Mouse (Mus musculus): ENCODE data around the gene Qtrt1. TPM values are rescaled to one million over a fixed set of nuclear protein-coding genes. Genes with fewer than 3 reads are reported as not detected.
A peak's percentile ranks its signal among the peaks of the same experiment; 100 is the strongest.

Gene Qtrt1
- polyA plus RNA-seq, 1 experiment from 2014 or later, result 31.7 TPM

DNA sequence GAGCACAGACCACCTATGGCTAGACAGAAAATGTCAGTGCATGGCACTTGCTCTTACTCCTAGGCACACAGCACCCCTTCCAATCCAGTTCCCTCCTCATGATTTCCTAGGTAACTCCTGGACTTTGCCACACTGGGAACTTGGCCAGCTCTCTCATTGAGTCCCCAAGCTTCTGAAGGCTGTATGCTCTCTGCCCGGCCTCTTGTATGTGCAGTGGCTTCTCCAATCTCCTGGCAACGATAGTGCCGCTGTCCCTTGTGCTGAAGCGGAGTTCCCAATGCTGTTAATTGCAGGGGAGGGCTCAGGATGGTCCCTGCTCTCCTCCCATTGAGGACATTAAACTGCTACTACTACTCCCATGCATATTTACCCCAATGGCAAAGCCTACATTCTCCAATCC is 3.7 kb upstream of the Qtrt1 start:
- no peak for ATAC-seq (replicated peaks; ENCODE audit: insufficient number of reproducible peaks, low FRiP score, low TSS enrichment)

DNA sequence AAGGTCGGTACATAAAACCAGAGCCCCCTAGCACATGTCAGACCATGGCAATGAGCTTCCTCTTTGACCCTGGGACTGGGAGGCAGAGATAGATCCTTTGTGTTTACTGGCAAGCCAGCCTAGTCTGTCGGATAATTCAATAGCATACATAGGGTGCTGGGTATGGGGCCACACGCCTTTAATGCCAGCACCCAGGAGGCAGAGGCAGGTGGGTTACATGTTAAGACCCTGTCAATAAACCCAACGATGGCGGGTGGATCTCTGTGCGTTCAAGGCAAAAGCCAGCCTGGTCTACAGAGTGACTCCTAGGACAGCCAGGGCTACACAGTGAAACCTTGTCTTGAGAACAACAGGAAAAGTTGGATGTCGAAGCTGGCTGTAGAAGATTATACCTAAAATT is 3.0 kb upstream of the Qtrt1 start:
- H3K9me3 ChIP-seq (replicated peaks; ENCODE audit: control insufficient read depth, low read length), result no peaks in the 10 kb centered on the region
- H3K27me3 ChIP-seq (ENCODE audit: control insufficient read depth, insufficient read depth, low read length), result no peaks in the 10 kb centered on the region
- no peak overlapping the region for H3K4me2 ChIP-seq
- ATAC-seq (replicated peaks; ENCODE audit: insufficient number of reproducible peaks, low FRiP score, low TSS enrichment), result no peak
- no peak overlapping the region for H3K4me3 ChIP-seq (ENCODE audit: low read depth, low read length)
- peaks cover 31% of the 10 kb centered on the region for H3K36me3 ChIP-seq (ENCODE audit: control insufficient read depth, insufficient read depth, low read length)
- H3K9ac ChIP-seq (ENCODE audit: low read depth, low read length), result no peak overlapping the region
- 0 out of 2 replicates have a peak, but pooled peaks cover 3% of the 10 kb centered on the region for H3K4me1 ChIP-seq (ENCODE audit: control insufficient read depth, insufficient read depth, low read length)
- 67% methylated on average over 7 of the region's 7 CpGs for WGBS (ENCODE audit: insufficient replicate concordance)
- H3K27ac ChIP-seq (ENCODE audit: low read depth, low read length), result no peak overlapping the region

More for the DNA sequence above, 3.7 kb upstream of the Qtrt1 start:
- no peaks in the 10 kb centered on the region for H3K27me3 ChIP-seq (ENCODE audit: control insufficient read depth, insufficient read depth, low read length)
- no peaks in the 10 kb centered on the region for H3K9me3 ChIP-seq (replicated peaks; ENCODE audit: control insufficient read depth, low read length)
- H3K4me2 ChIP-seq, result no peak overlapping the region
- H3K4me1 ChIP-seq (ENCODE audit: control insufficient read depth, insufficient read depth, low read length), result 0 out of 2 replicates have a peak, but pooled peaks cover 3% of the 10 kb centered on the region
- WGBS (ENCODE audit: insufficient replicate concordance), result 23% methylated on average over 4 of the region's 4 CpGs
- no peak overlapping the region for H3K27ac ChIP-seq (ENCODE audit: low read depth, low read length)
- H3K4me3 ChIP-seq (ENCODE audit: low read depth, low read length), result no peak overlapping the region
- peaks cover 35% of the 10 kb centered on the region for H3K36me3 ChIP-seq (ENCODE audit: control insufficient read depth, insufficient read depth, low read length)
- H3K9ac ChIP-seq (ENCODE audit: low read depth, low read length), result no peak overlapping the region

DNA sequence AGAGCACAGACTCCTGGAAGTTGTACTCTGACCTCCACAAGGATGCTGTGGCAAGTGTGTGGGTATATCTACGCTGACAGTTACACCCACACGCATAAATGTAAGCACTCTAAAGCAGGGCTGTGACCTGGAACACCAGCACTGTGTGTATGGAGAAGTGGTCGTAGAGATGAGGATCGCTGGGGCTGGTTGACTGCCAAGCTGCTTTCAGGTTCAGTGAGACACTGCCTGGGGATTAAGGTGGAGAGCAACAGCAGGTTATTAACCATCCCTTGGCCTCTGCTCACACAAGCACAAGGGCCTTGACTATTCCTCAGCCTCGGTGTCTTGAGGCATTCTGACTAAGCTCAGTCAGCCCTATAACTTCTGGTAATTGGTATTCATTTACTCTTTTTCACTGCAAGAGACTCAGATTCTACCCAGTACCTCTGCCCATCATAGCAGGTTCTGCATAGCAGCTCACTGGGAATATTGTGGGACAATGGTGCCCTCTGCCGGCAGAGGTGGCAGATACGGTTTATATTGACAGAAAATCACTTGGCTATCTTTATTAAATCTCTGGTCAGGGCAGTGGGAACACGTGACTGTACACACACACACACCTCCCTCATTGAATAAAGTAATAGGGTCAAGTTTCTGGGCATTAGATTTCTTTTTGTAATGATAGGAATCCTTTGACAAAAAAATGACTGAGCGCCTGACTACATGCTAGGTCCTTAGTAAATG is 1.9 kb upstream of the Qtrt1 start:
- Histone ChIP-seq H3K4me2 (no peak overlapping the region), H3K4me1 (ENCODE audit: control insufficient read depth, insufficient read depth, low read length) (peaks cover 3% of the 10 kb centered on the region; the same call in 1 of the 2 replicates), H3K9me3 (replicated peaks; ENCODE audit: control insufficient read depth, low read length) (no peaks in the 10 kb centered on the region), H3K4me3 (ENCODE audit: low read depth, low read length) (no peak overlapping the region), H3K9ac (ENCODE audit: low read depth, low read length) (no peak overlapping the region), H3K27ac (ENCODE audit: low read depth, low read length) (no peak overlapping the region), H3K36me3 (ENCODE audit: control insufficient read depth, insufficient read depth, low read length) (peaks cover 23% of the 10 kb centered on the region), H3K27me3 (ENCODE audit: control insufficient read depth, insufficient read depth, low read length) (no peaks in the 10 kb centered on the region)
- 35% methylated on average over 9 of the region's 9 CpGs for WGBS (ENCODE audit: insufficient replicate concordance)
- ATAC-seq (replicated peaks; ENCODE audit: insufficient number of reproducible peaks, low FRiP score, low TSS enrichment), result no peak

GRCm38 (mm10) chr9:21417866-21418265 is 6.2 kb downstream of the Qtrt1 start:
- peaks cover 18% of the 10 kb centered on the region for H3K36me3 ChIP-seq (ENCODE audit: control insufficient read depth, insufficient read depth, low read length)
- H3K9ac ChIP-seq (ENCODE audit: low read depth, low read length), result no peak overlapping the region
- 100% methylated on average over 2 of the region's 2 CpGs for WGBS (ENCODE audit: insufficient replicate concordance)
- no peaks in the 10 kb centered on the region for H3K27me3 ChIP-seq (ENCODE audit: control insufficient read depth, insufficient read depth, low read length)
- ATAC-seq (replicated peaks; ENCODE audit: insufficient number of reproducible peaks, low FRiP score, low TSS enrichment), result no peak
- no peaks in the 10 kb centered on the region; the same call in 1 of the 2 replicates for H3K4me1 ChIP-seq (ENCODE audit: control insufficient read depth, insufficient read depth, low read length)
- no peaks in the 10 kb centered on the region for H3K9me3 ChIP-seq (replicated peaks; ENCODE audit: control insufficient read depth, low read length)
- H3K4me2 ChIP-seq, result no peak overlapping the region
- H3K4me3 ChIP-seq (ENCODE audit: low read depth, low read length), result no peak overlapping the region
- H3K27ac ChIP-seq (ENCODE audit: low read depth, low read length), result no peak overlapping the region

DNA sequence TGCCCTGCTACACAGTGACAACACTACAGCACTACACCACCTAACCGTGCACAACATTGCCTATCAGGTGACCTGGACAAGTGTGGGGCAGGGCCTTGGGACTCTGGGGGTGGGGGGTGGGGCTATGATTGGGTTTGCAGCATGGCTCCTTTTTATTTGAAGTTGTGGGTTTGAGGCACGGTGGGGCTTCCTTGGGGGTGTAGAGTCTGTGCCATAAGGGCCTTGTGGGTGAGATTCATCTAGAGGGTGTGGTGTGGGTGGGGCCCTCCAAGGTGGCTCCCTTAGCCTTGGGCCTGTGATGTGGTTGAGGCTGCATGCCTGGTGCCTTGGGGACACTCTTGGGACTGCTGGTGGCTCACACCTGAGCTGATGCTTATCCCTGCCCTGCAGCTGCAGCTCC is 8.0 kb downstream of the Qtrt1 start:
- Histone ChIP-seq H3K36me3 (ENCODE audit: control insufficient read depth, insufficient read depth, low read length) (peaks cover 15% of the 10 kb centered on the region), H3K4me2 (no peak overlapping the region)
- 82% methylated on average over 2 of the region's 2 CpGs for WGBS (ENCODE audit: insufficient replicate concordance)

GRCm38 (mm10) chr9:21424631-21425555 is 13.3 kb downstream of the Qtrt1 start, which contains the start of gene Dnm2:
TSS of gene Dnm2 (plus strand) at chr9:21424908.
- Histone ChIP-seq H3K9me3 (replicated peaks; ENCODE audit: control insufficient read depth, low read length) (no peaks in the 10 kb centered on the region), H3K4me2 (peak within 1 kb of the TSS; percentile 92), H3K36me3 (ENCODE audit: control insufficient read depth, insufficient read depth, low read length) (peaks cover 4% of the 10 kb centered on the region; the same call in 1 of the 2 replicates), H3K27ac (ENCODE audit: low read depth, low read length) (peak within 1 kb of the TSS; percentile 90), H3K4me1 (ENCODE audit: control insufficient read depth, insufficient read depth, low read length) (peaks cover 15% of the 10 kb centered on the region), H3K4me3 (ENCODE audit: low read depth, low read length) (peak within 1 kb of the TSS; percentile 98), H3K9ac (ENCODE audit: low read depth, low read length) (peak within 1 kb of the TSS; percentile 95), H3K27me3 (ENCODE audit: control insufficient read depth, insufficient read depth, low read length) (no peaks in the 10 kb centered on the region)
- ATAC-seq (replicated peaks; ENCODE audit: insufficient number of reproducible peaks, low FRiP score, low TSS enrichment), result peak; percentile 95
- WGBS (ENCODE audit: insufficient replicate concordance), result under 1% methylated on average over 81 of the region's 82 CpGs

More for the DNA sequence above, 8.0 kb downstream of the Qtrt1 start:
- H3K4me3 ChIP-seq (ENCODE audit: low read depth, low read length), result no peak overlapping the region
- H3K27ac ChIP-seq (ENCODE audit: low read depth, low read length), result no peak overlapping the region
- no peaks in the 10 kb centered on the region for H3K4me1 ChIP-seq (ENCODE audit: control insufficient read depth, insufficient read depth, low read length)
- no peaks in the 10 kb centered on the region for H3K9me3 ChIP-seq (replicated peaks; ENCODE audit: control insufficient read depth, low read length)
- no peaks in the 10 kb centered on the region for H3K27me3 ChIP-seq (ENCODE audit: control insufficient read depth, insufficient read depth, low read length)
- ATAC-seq (replicated peaks; ENCODE audit: insufficient number of reproducible peaks, low FRiP score, low TSS enrichment), result no peak
- no peak overlapping the region for H3K9ac ChIP-seq (ENCODE audit: low read depth, low read length)

DNA sequence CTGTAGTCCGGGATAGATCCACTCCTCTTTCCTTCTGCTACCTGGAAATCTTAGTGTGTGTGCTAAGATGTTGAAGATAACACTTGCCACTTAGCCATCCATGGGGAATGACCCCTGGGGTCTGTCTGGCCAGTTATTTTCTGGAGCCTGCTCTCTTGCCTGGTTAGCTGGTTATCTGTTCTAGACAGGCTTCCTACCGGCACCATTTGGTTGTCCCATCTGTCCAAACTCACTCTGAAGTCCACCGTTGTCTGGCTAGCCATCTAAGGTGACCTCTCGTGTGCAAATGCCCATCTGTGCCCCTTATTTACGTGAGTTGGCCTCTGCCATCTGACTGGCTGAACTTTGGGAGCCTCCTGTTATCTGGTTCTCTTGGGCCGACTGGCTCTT is 13.9 kb downstream of the Qtrt1 start:
- peak overlapping the region; percentile 90 for H3K27ac ChIP-seq (ENCODE audit: low read depth, low read length)
- no peak for ATAC-seq (replicated peaks; ENCODE audit: insufficient number of reproducible peaks, low FRiP score, low TSS enrichment)
- no peaks in the 10 kb centered on the region for H3K9me3 ChIP-seq (replicated peaks; ENCODE audit: control insufficient read depth, low read length)
- H3K36me3 ChIP-seq (ENCODE audit: control insufficient read depth, insufficient read depth, low read length), result no peaks in the 10 kb centered on the region; the same call in 1 of the 2 replicates
- no peaks in the 10 kb centered on the region for H3K27me3 ChIP-seq (ENCODE audit: control insufficient read depth, insufficient read depth, low read length)
- H3K9ac ChIP-seq (ENCODE audit: low read depth, low read length), result peak overlapping the region; percentile 95
- WGBS (ENCODE audit: insufficient replicate concordance), result 5% methylated on average over 6 of the region's 6 CpGs
- H3K4me3 ChIP-seq (ENCODE audit: low read depth, low read length), result peak overlapping the region; percentile 98
- peaks cover 15% of the 10 kb centered on the region for H3K4me1 ChIP-seq (ENCODE audit: control insufficient read depth, insufficient read depth, low read length)
- H3K4me2 ChIP-seq, result peak overlapping the region; percentile 92

GRCm38 (mm10) chr9:21426013-21426412 is 14.4 kb downstream of the Qtrt1 start:
- peak overlapping the region; percentile 90; the same call in 1 of the 2 replicates for H3K27ac ChIP-seq (ENCODE audit: low read depth, low read length)
- peak overlapping the region; percentile 95 for H3K9ac ChIP-seq (ENCODE audit: low read depth, low read length)
- 7% methylated on average over 1 of the region's 1 CpGs for WGBS (ENCODE audit: insufficient replicate concordance)
- H3K36me3 ChIP-seq (ENCODE audit: control insufficient read depth, insufficient read depth, low read length), result no peaks in the 10 kb centered on the region; the same call in 1 of the 2 replicates
- H3K9me3 ChIP-seq (replicated peaks; ENCODE audit: control insufficient read depth, low read length), result no peaks in the 10 kb centered on the region
- peaks cover 15% of the 10 kb centered on the region for H3K4me1 ChIP-seq (ENCODE audit: control insufficient read depth, insufficient read depth, low read length)
- ATAC-seq (replicated peaks; ENCODE audit: insufficient number of reproducible peaks, low FRiP score, low TSS enrichment), result no peak
- H3K4me3 ChIP-seq (ENCODE audit: low read depth, low read length), result peak overlapping the region; percentile 98
- peak overlapping the region; percentile 92 for H3K4me2 ChIP-seq
- no peaks in the 10 kb centered on the region for H3K27me3 ChIP-seq (ENCODE audit: control insufficient read depth, insufficient read depth, low read length)
